ENCODE assay signal across 10 mouse cellular contexts in genomic region chr13:51813621-51814615, GRCm38 (mm10). TPM values are rescaled to one million over a fixed set of nuclear protein-coding genes. Genes with fewer than 3 reads are reported as not detected.
DNase-seq lines count a peak whose midpoint lies in the region; ATAC-seq and TF ChIP-seq lines count a peak whose summit lies in the region.
"Had no signal": no experiment of that assay in that cellular context is flagged by ENCODE, and none has a peak within 500 bp of the region (broad histone marks: within the 10 kb centered on the region; RNA-seq: fewer than 3 reads in every experiment).

No protein-coding gene starts in this region.

- H3K4me1 ChIP-seq in kidney, adult 2 months (ENCODE audit: control insufficient read depth, insufficient read depth, low read length), result no peaks in the 10 kb centered on the region; the same call in 1 of the 2 replicates

- peak; percentile 78 for ATAC-seq in Patski

- no peak overlapping the region for H3K27ac ChIP-seq in kidney, adult 2 months (ENCODE audit: insufficient read depth, low read depth, low read length)
- H3K27ac ChIP-seq in gastrocnemius, adult 2 months, result no peak overlapping the region
- H3K27ac ChIP-seq: embryonic facial prominence, embryonic 15.5 days had no signal

- TF ChIP-seq POLR2A in kidney, adult 2 months (IDR thresholded peaks at IDR 0.05; ENCODE audit: low read depth, low read length), result no peak

- H3K36me3 ChIP-seq in kidney, adult 2 months (ENCODE audit: control insufficient read depth, insufficient read depth, low read length), result no peaks in the 10 kb centered on the region
- H3K36me3 ChIP-seq: embryonic facial prominence, embryonic 15.5 days had no signal

- peak; percentile 48 for DNase-seq in kidney, adult 2 months
- no peak for DNase-seq in kidney, postnatal 4 days
- DNase-seq in Patski (ENCODE audit: low read depth, low spot score), result peak; percentile 77
- DNase-seq in induced T-regulatory cell, adult 2 months (ENCODE audit: low read depth), result peak; percentile 100
- DNase-seq in retina, postnatal 1 day, result peak; percentile 69
- no peak for DNase-seq in layer of hippocampus, postnatal 25 days (ENCODE audit: extremely low spot score in 1 of 2, low spot score in 1 of 2)
- no peak for DNase-seq in gastrocnemius, adult 2 months
- DNase-seq in adrenal gland, adult 2 months, result no peak
- DNase-seq: kidney, postnatal 10 days had no signal

- H3K4me3 ChIP-seq in kidney, adult 2 months (ENCODE audit: insufficient read depth, low read depth, low read length), result no peak overlapping the region
- no peak overlapping the region for H3K4me3 ChIP-seq in gastrocnemius, adult 2 months
- H3K4me3 ChIP-seq: embryonic facial prominence, embryonic 15.5 days had no signal

- in situ Hi-C loops in Patski (cut with MboI; ENCODE audit: low pct_unique_long_range_greater_than_20kb), result no loop called here

- H3K27me3 ChIP-seq in kidney, adult 2 months (replicated peaks; ENCODE audit: control insufficient read depth, insufficient read depth, low read length), result no peaks in the 10 kb centered on the region
- H3K27me3 ChIP-seq in Patski, result no peaks in the 10 kb centered on the region
- H3K27me3 ChIP-seq: embryonic facial prominence, embryonic 15.5 days had no signal

- intact Hi-C loops in gastrocnemius, adult 2 months (cut with DNase I), result no loop called here

- POLR2A ChIA-PET in Patski (lab: Charles Lee), result interaction anchor here (0.6 kb wide), 1 partner anchor 21 kb away, joined by 5 read pairs; no protein-coding TSS in a partner anchor

- CTCF ChIA-PET in Patski (lab: Charles Lee), result interaction anchor here (1.6 kb wide), 1 partner anchor 14 kb away, joined by 6 read pairs; no protein-coding TSS in a partner anchor

- WGBS in kidney, adult 2 months, result 62% methylated on average over 10 of the region's 10 CpGs

- no peak for TF ChIP-seq CTCF in kidney, adult 2 months (conservative IDR thresholded peaks at IDR 0.05; ENCODE audit: insufficient read depth, insufficient read length, low read depth, low read length)
- TF ChIP-seq CTCF in Patski (IDR thresholded peaks at IDR 0.05), result no peak
- no peak for TF ChIP-seq CTCF in gastrocnemius, adult 2 months (IDR thresholded peaks at IDR 0.05)

RNA-seq across cellular contexts. Expression of gene Sema4d, which starts 20.4 kb away (rescaled TPM):
- 87.8 and 93.2 TPM in 2 replicates for polyA plus RNA-seq in kidney, adult 2 months (2012; rRNA removed)
- polyA plus RNA-seq in Patski (2021), result 26.5 TPM
- 100 to 1,000 TPM; 127 to 132 TPM for total RNA-seq in layer of hippocampus, postnatal 25 days (2021)
- 100 to 1,000 TPM; 110 to 132 TPM for total RNA-seq in gastrocnemius, adult 2 months (2021)
- total RNA-seq in adrenal gland, adult 2 months (2021), result 10 to 100 TPM; 14.6 to 15.1 TPM
- polyA plus RNA-seq in adrenal gland, adult 2 months (2012; rRNA removed), result 13.3 and 13.7 TPM in 2 replicates

RNA-seq across cellular contexts. Expression of gene Gadd45g, which starts 32.6 kb away (rescaled TPM):
- polyA plus RNA-seq in kidney, adult 2 months (2012; rRNA removed), result 57.2 and 59.8 TPM in 2 replicates
- 165 TPM for polyA plus RNA-seq in Patski (2021)
- total RNA-seq in layer of hippocampus, postnatal 25 days (2021), result 10 to 100 TPM; 16.5 to 24.1 TPM
- 100 to 1,000 TPM in 1 of 2 experiments, 10 to 100 TPM in 1; 22.4 to 127 TPM for total RNA-seq in gastrocnemius, adult 2 months (2021)
- total RNA-seq in adrenal gland, adult 2 months (2021), result 10 to 100 TPM; 41.0 to 57.6 TPM
- 20.8 and 30.2 TPM in 2 replicates for polyA plus RNA-seq in adrenal gland, adult 2 months (2012; rRNA removed)

Comparison
In these comparisons a context has a peak if more than half of its experiments do, and no peak if none do; other contexts are left out.
1. DNase-seq: peak in kidney, adult 2 months (single experiment), Patski (single experiment), induced T-regulatory cell, adult 2 months (single experiment) and retina, postnatal 1 day (single experiment); none in kidney, postnatal 4 days (0 of 2), layer of hippocampus, postnatal 25 days (0 of 2), gastrocnemius, adult 2 months (single experiment) and adrenal gland, adult 2 months (single experiment).
2. RNA of gene Sema4d, which starts 20.4 kb away (total RNA-seq): 110 to 132 TPM in gastrocnemius, adult 2 months and 127 to 132 TPM in layer of hippocampus, postnatal 25 days; 14.6 to 15.1 TPM in adrenal gland, adult 2 months; every median in the first group is over 4 times any median in the second.